Mouse (Mus musculus) 3134 (cell line): ENCODE data around the gene 2310007B03Rik.

Experiments
- DNase-seq: peaks from one replicate; pipeline ENCODE4 v3.0.0-alpha.2; 2011; ENCODE audit warnings: low spot score; ENCODE audit not compliant: insufficient read length; ENCODE audit errors: extremely low read depth

2310007B03Rik gene

GRCm38 (mm10) chr1:93114713-93115463 lies 45.9 kb downstream of the 2310007B03Rik start:
- DNase-seq = no peak

DNA sequence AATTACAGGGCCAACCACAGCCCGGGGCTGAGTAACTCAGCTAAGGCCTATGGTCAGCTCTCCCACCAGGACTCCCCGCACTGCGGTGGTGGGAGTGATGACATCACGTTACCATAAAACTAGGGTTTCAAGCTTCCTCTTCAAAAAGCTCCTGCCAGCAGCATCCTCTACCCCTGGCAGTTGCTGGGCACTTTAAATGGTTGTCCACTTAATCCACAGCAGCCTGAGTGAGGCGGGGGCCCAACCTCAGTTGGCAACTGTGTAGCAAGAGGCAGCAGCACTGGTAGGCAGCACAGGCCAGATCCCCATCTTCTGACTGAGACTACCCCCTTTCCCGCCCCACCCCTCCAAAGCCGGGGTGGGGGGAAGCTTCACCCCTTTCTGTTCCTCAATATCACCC lies 58.0 kb downstream of the 2310007B03Rik start:
- DNase-seq = no peak

DNA sequence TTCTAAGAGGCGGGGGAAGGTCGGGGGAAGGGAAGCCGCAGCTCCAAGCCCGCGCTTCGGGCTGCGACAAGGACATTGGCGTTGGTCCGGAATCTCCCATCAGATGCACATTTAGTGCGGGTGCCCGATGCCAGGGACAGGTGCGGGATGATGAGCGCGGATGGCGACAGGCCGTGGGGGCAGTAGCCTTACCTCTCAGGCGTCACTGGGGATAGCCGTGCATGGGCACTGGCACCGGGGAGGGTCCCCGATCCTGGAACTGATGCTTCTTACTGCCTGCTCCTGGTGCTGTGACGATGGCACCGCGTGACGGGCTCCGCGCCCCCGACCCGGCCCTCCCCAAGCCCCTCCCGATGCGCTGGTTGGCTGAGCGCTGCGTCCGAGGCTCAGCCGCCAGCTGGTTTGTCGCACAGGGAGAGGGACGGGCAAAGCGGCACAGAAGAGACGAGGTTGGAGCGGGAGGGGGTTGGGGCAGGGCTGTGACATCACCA lies 59.1 kb downstream of the 2310007B03Rik start, which contains the start of gene Kif1a:
Kif1a (minus strand) TSS at position 381 of the 491 bp plus-strand sequence.
- DNase-seq = no peak
